Mouse (Mus musculus): ENCODE measurements around the gene BC052040.

Gene BC052040

GRCm38 (mm10) chr2:115774153-115774908, 192.8 kb downstream of the BC052040 start:
- no peak for DNase-seq

DNA sequence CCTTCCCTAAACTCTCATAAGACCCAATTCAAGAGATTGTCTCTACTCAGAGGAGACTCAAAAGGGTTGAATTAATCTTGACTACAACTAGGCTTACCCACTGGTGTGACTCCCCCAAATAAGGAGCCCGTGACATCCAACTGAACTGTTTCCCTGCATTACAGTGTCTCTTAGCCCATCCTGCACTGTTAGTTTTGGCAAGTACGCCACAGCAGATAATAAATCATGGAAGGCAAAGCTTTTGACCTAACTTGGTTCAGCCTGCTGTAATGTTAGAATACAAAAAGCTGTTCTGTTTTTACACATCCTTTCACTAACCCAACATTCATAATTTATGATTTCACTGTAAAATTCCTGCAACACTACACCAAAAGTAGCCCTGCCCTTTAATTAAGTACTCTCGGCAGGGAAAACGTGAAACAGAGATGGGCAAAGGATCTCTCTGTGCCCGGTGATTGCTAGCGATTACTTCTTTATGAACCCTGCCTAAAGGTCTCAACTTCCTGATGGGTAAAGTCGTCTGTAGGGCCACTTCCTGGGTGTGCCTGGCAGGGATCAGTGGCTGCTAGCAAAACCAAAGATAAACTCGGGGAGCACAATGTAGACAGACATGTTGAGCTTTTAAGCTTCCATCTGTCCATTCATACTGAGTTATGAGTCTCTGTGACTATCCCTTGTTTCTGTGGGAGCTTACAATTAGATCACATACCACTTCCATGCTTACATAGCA, 194.1 kb downstream of the BC052040 start:
- DNase-seq: no peak

DNA sequence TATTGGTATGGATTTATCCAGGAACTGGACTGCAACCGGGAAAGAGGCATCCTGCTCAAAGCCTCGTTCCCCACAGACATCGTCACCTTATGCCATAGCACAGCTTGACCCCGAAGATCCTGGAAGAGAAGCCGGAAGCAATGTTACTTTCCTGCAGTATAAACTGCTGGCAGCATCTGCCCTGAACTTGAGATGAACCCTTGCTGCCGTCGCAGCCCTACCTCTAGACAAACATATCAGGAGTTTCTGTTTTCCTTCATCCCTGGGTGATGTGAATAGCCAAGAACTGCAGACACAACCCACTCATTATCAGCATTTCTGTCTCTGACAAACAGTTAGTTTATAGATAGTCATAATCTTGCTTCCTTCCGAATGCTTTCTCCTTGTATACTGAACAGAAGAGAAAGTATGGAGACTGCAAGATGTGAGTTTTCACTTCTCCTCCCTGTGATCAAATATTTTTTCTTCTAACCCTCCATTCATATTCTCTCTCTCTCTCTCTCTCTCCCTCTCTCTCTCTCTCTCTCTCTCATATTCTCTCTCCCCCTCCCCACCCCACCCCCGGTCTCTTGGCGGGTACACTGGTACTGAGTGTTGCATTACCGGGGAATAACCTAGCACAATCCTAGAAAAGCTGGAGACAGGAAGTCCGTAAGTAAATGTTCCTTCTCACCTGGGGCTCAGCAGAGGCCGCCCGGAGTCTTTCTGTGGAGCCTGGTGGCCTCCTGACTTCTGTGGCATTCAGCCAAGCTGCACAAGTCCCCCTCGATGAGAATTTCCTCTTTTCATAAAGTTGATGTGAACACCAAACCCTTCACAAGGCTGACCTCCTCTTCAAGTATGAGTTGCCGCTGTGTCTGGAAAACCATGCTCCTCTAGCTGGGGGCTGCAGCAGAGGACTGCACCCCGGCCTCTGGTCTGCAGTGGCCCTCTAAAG, 195.7 kb downstream of the BC052040 start:
- DNase-seq: no peak

GRCm38 (mm10) chr2:115780546-115781011, 199.1 kb downstream of the BC052040 start:
- DNase-seq: no peak

DNA sequence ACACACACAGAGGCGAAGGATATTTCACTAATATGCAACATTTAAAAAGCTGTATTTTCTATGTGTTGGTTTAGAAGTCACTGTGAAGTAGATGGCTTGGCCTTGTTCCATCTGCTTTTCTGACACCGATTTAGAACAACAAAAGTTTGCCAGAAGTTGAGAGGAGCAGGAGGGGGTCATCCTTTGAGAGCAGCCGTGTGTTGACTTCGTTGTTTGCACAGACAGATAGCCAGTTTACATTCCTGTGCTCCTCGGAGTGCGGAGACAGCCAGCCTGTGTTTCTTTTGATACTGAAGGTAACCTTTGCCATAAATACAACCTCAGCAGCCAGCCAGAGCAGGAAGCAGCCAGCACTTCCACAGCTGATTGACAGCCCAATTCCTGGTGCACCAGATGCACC, 204.2 kb downstream of the BC052040 start:
- DNase-seq: no peak

DNA sequence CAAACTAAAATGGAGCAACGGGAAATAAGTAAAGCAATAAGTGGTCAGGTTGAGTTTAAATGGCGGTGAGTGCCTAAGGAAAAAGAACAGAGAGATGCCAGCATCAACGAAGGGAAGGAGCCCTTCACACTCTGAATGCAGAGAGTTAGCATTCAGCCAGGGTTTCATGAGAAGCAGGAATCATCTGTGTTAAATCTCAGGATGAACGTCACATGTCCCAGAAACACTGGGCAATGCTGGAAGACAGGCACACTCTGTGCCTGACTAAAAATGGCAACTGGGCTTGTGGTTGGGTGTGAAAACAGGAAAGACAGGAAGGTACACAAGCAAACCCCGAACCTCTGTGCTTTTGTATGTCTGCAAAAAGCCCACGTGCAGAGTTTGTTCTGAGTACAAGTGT, 217.3 kb downstream of the BC052040 start:
- no peak for DNase-seq

DNA sequence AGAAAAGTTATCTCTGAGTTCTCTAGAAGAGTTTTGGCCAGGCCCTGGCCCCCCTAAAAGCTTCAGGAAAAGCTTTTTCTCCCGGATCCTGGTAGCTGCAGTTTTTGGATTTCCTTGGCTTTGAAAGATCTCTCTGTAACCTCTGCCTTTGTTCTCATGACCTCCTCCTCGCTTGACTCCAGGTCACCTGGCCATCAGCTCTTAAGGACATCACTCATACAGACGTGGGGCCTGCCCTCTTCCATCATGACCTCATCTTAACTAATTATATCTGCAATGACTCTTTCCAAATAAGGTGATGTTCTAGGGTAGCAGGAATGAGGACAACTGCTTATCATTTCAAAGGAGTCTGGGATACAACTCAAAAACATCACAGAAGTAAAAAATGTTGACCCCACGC, 226.9 kb downstream of the BC052040 start:
- no peak for DNase-seq

DNA sequence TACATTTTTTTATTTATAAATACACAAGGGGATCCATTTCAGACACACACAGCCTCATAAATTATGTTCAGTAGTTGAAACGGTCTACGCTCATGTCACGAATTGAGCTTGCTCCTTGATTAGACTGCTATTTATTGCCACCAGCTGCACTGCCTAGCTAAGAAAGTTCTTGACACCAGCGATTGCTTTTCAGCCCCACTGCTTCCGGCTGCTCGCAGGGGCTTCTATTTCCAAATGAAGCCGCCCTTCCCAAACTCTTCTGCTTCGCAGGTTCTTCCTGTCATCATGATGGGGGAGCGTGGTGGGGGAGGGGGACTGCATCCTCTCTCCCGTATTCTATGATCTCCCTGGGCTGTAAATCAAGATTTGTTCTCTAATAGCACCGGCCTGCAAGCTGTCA, 231.8 kb downstream of the BC052040 start:
- DNase-seq: no peak

DNA sequence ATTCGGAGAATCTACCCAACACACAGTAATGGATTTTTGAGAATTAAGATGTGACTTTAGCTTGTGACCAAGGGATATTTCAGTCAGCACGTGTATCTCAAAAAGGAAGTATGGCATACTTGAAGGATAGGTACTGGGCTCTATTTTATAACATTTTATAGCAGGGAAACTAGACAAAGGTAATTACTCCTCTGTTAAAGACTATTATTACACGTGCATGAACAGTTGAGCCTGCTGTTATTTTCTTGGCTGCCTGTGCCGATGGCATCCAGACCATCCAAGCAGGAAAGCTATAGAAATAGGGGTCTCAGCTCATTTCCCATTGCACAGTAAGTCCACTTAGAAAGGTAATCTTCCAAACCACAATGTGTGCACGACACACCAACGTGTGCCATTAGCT, 232.2 kb downstream of the BC052040 start:
- no peak for DNase-seq

GRCm38 (mm10) chr2:115817959-115818358, 236.4 kb downstream of the BC052040 start:
- no peak for DNase-seq

GRCm38 (mm10) chr2:115822361-115822760, 240.8 kb downstream of the BC052040 start:
- no peak for DNase-seq
